Comparison of ENCODE assay signal across 9 mouse cellular contexts in the genomic region with DNA sequence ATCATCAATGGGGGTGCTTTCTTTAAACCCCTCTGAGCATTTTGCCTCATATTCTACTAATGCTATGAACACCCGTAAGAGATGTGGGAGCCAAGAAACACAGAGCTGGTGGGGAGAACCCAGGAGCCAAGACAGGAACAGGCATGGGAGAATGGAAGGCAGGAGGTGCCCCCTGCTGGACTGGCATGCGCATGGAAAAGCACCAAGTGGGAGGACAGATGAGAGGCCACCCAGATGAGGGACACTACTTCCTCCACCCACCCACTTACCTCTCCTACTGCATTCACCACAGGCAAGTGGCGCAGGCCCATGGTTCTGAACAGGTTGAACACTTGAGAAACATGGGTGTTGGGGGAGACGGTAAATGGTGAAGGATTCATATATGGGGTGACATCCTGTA. TPM values are rescaled to one million over a fixed set of nuclear protein-coding genes. Genes with fewer than 3 reads are reported as not detected.
DNase-seq lines count a peak whose midpoint lies in the region; ATAC-seq lines count a peak whose summit lies in the region.
"Had no signal": no experiment of that assay in that cellular context is flagged by ENCODE, and none has a peak within 500 bp of the region (broad histone marks: within the 10 kb centered on the region; RNA-seq: fewer than 3 reads in every experiment).

No protein-coding gene starts in this region.

- peak; percentile 48 for DNase-seq in gastrocnemius, adult 18-20 months (ENCODE audit: low spot score)
- DNase-seq in gastrocnemius, postnatal 4 days (ENCODE audit: low spot score in 2 of 2): no peak
- peak; percentile 71 for DNase-seq in 3T3-L1 (ENCODE audit: low read depth, low spot score)
- peak; percentile 73 for DNase-seq in adrenal gland, adult 2 months
- peak; percentile 43 for DNase-seq in gastrocnemius, postnatal 10 days
- DNase-seq in layer of hippocampus, postnatal 14 days (ENCODE audit: low spot score in 2 of 2): peak; percentile 62 to 63

- peak; percentile 79 for ATAC-seq in megakaryocyte progenitor cell, adult 5-6 weeks (replicated peaks; ENCODE audit: poor library complexity)
- no peak for ATAC-seq in monocyte, adult 5-6 weeks (replicated peaks; ENCODE audit: insufficient number of reproducible peaks, low FRiP score, low TSS enrichment, poor library complexity, severe bottlenecking)

RNA-seq across cellular contexts. Expression of a gene that starts 7.9 kb away (rescaled TPM):
- total RNA-seq in gastrocnemius, adult 18-20 months (2021): not detected
- not detected for total RNA-seq in gastrocnemius, postnatal 4 days (2021)
- total RNA-seq in adrenal gland, adult 2 months (2021): not detected
- polyA plus RNA-seq in adrenal gland, adult 2 months (2012; rRNA removed): not detected in 2 replicates
- total RNA-seq in gastrocnemius, postnatal 10 days (2021): not detected
- total RNA-seq in layer of hippocampus, postnatal 14 days (2021): under 1 TPM; 0.45 to 0.92 TPM
- total RNA-seq in megakaryocyte progenitor cell, adult 5-6 weeks (2015): not detected in 2 replicates
- total RNA-seq in megakaryocyte progenitor cell, adult 5-6 weeks (2017): not detected in 2 replicates
- not detected in 3 replicates for total RNA-seq in monocyte, adult 5-6 weeks (2017)

RNA-seq across cellular contexts. Expression of a gene that starts 22.8 kb away (rescaled TPM):
- not detected for total RNA-seq in gastrocnemius, adult 18-20 months (2021)
- not detected for total RNA-seq in gastrocnemius, postnatal 4 days (2021)
- 1 to 10 TPM in 1 of 2 experiments, not detected in 1; 9.8 TPM for total RNA-seq in adrenal gland, adult 2 months (2021)
- polyA plus RNA-seq in adrenal gland, adult 2 months (2012; rRNA removed): not detected in 2 replicates
- not detected for total RNA-seq in gastrocnemius, postnatal 10 days (2021)
- not detected for total RNA-seq in layer of hippocampus, postnatal 14 days (2021)
- not detected in 2 replicates for total RNA-seq in megakaryocyte progenitor cell, adult 5-6 weeks (2015)
- total RNA-seq in megakaryocyte progenitor cell, adult 5-6 weeks (2017): not detected in 2 replicates
- not detected in 3 replicates for total RNA-seq in monocyte, adult 5-6 weeks (2017)
- polyA plus RNA-seq: neural tube, embryonic 12.5 days had no signal

RNA-seq across cellular contexts. Expression of a gene that starts 30.2 kb away (rescaled TPM):
- total RNA-seq in gastrocnemius, adult 18-20 months (2021): 1 to 10 TPM; 4.8 to 4.9 TPM
- total RNA-seq in gastrocnemius, postnatal 4 days (2021): 10 to 100 TPM; 13.6 to 14.4 TPM
- 10 to 100 TPM; 10.4 to 12.2 TPM for total RNA-seq in adrenal gland, adult 2 months (2021)
- 6.5 and 8.6 TPM in 2 replicates for polyA plus RNA-seq in adrenal gland, adult 2 months (2012; rRNA removed)
- total RNA-seq in gastrocnemius, postnatal 10 days (2021): 1 to 10 TPM; 7.1 to 8.5 TPM
- 10 to 100 TPM; 64.2 to 65.0 TPM for total RNA-seq in layer of hippocampus, postnatal 14 days (2021)
- total RNA-seq in megakaryocyte progenitor cell, adult 5-6 weeks (2015): 3.3 and 4.1 TPM in 2 replicates
- total RNA-seq in megakaryocyte progenitor cell, adult 5-6 weeks (2017): 1.5 and 6.4 TPM in 2 replicates
- 6.5 to 18.0 TPM (median 6.7 TPM) in 3 replicates for total RNA-seq in monocyte, adult 5-6 weeks (2017)

RNA-seq across cellular contexts. Expression of a gene that starts 30.5 kb away (rescaled TPM):
- 1 to 10 TPM; 8.9 to 9.3 TPM for total RNA-seq in gastrocnemius, adult 18-20 months (2021)
- total RNA-seq in gastrocnemius, postnatal 4 days (2021): 10 to 100 TPM; 30.2 to 32.2 TPM
- 10 to 100 TPM; 29.2 to 39.3 TPM for total RNA-seq in adrenal gland, adult 2 months (2021)
- polyA plus RNA-seq in adrenal gland, adult 2 months (2012; rRNA removed): 30.2 and 38.2 TPM in 2 replicates
- 10 to 100 TPM; 20.0 to 23.4 TPM for total RNA-seq in gastrocnemius, postnatal 10 days (2021)
- total RNA-seq in layer of hippocampus, postnatal 14 days (2021): 10 to 100 TPM; 25.6 to 26.4 TPM
- total RNA-seq in megakaryocyte progenitor cell, adult 5-6 weeks (2015): 5.5 and 6.2 TPM in 2 replicates
- 4.3 and 7.2 TPM in 2 replicates for total RNA-seq in megakaryocyte progenitor cell, adult 5-6 weeks (2017)
- total RNA-seq in monocyte, adult 5-6 weeks (2017): 6.4 to 14.7 TPM (median 8.7 TPM) in 3 replicates

Comparison
In these comparisons a context has a peak if more than half of its experiments do, and no peak if none do; other contexts are left out.
1. DNase-seq: peak in gastrocnemius, adult 18-20 months (single experiment), 3T3-L1 (single experiment), adrenal gland, adult 2 months (single experiment), gastrocnemius, postnatal 10 days (single experiment) and layer of hippocampus, postnatal 14 days (2 of 2); none in gastrocnemius, postnatal 4 days (0 of 2).